Mouse (Mus musculus): ENCODE measurements around the gene Usf3. TPM values are rescaled to one million over a fixed set of nuclear protein-coding genes. Genes with fewer than 3 reads are reported as not detected.

Usf3 gene
- polyA plus RNA-seq, 1 experiment from 2014 or later, result 3.7 TPM

DNA sequence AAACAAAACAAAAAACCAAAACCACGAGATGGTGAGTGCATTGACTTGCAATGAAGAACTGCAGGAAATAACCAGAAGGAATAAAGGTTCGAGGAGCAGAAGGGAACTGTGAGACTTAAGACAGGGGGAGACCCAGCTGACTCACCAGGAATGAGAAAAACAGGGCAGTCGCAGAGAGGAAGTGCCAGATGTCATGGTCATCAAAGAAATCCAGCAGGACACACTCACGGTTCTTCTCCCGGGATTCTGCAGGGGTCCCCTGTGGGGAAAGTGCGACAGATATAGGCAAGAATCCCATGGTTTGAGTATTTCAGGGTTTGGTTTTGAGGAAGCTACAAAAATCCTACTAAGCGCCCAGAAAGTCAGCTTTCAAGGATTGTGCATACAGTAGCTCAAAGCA lies 70.3 kb downstream of the Usf3 start:
- Histone ChIP-seq H3K4me3 (no peak overlapping the region), H3K27me3 (no peaks in the 10 kb centered on the region), H3K27ac (replicated peaks) (no peak overlapping the region), H3K9ac (replicated peaks) (no peak overlapping the region), H3K9me3 (no peaks in the 10 kb centered on the region), H3K36me3 (no peaks in the 10 kb centered on the region), H3K4me2 (replicated peaks) (no peak overlapping the region), H3K4me1 (no peaks in the 10 kb centered on the region)
- 86% methylated on average over 7 of the region's 7 CpGs for WGBS
- ATAC-seq (replicated peaks), result no peak

DNA sequence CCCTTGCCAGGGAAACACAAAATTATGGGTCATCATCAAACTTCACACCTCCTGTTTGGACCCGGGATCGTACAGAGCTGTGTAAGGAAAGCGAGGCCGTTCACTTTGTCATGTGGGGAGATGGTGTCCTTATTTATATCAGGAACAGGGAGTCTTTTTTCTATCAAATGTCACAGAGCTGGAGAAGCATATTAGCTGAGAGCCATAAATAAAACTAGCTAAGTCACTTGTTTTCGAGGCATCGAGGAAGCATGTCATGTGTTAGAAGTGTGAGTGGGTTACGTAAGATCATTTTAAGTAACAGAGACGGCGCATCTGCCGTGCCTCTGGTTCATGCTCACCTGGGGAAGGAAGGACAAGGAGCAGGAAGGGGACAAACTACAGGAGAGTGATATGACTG lies 76.9 kb downstream of the Usf3 start:
- Histone ChIP-seq H3K27me3 (no peaks in the 10 kb centered on the region), H3K9me3 (no peaks in the 10 kb centered on the region), H3K27ac (replicated peaks) (no peak overlapping the region), H3K4me2 (replicated peaks) (no peak overlapping the region), H3K4me1 (0 out of 2 replicates have a peak, but pooled peaks cover 3% of the 10 kb centered on the region), H3K36me3 (no peaks in the 10 kb centered on the region), H3K4me3 (no peak overlapping the region), H3K9ac (replicated peaks) (no peak overlapping the region)
- ATAC-seq (replicated peaks), result no peak
- 92% methylated on average over 10 of the region's 10 CpGs for WGBS

DNA sequence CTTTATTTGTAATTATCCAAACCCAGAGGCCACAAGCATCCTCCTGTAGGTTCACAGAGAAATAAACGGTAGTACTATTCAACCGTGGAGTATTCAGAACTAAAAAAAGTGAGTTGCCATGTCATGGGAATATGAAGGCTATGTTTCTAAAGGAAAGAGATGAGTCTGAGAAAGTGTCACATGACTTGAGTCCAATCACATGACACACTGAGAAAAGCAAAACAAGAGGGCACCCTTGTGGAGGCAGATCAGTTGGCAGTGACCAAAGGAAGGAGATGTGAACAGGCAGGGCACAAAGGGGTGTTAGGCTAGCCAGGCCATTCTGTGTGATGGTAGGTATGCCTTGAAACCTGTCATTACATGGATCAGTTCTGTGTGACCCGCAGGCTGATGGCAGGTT lies 79.7 kb downstream of the Usf3 start:
- H3K4me1 ChIP-seq, result 0 out of 2 replicates have a peak, but pooled peaks cover 3% of the 10 kb centered on the region
- 94% methylated on average over 3 of the region's 3 CpGs for WGBS
- no peak overlapping the region for H3K4me3 ChIP-seq
- H3K27ac ChIP-seq (replicated peaks), result no peak overlapping the region
- ATAC-seq (replicated peaks), result no peak
- no peaks in the 10 kb centered on the region for H3K9me3 ChIP-seq
- H3K36me3 ChIP-seq, result no peaks in the 10 kb centered on the region
- no peak overlapping the region for H3K9ac ChIP-seq (replicated peaks)
- H3K4me2 ChIP-seq (replicated peaks), result no peak overlapping the region
- H3K27me3 ChIP-seq, result no peaks in the 10 kb centered on the region

DNA sequence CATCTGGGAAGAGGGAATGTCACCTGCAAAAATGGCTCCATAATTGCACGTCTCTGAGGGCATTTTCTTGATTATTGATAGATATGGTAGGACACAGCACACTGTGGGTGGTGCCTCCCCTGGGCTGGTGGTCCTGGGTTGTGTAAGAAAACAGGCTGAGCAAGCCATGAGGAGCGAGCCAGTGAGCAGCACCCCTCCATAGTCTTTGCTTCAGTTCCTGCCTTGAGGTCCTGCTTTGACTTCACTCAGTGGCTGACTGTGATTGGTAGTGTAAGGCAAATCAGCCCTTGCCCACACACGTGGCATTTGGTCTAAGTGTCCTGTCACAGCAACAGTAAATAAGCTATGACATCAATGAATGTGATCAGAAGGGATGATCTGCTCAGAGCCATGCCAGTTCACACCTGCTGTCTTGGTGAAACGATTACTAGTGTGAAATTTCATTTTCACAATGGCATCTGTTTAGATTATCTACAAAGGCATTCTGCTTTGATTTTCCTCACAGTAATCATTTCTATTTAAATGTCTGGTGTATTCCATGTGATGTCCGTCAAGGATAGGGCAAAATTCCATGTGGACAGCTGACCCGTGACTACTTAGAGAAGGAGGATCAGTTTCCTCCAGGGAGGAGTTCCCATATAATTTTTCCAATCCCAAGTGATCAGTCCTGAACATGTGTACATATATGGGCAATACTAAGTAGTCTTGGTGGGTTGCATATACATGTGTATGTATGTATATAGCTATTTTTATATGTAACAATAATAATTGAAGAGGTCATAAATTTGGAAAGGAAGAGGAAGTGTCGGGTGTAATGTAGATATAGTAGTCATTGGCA lies 81.0 kb downstream of the Usf3 start:
- H3K27ac ChIP-seq (replicated peaks), result no peak overlapping the region
- H3K27me3 ChIP-seq, result no peaks in the 10 kb centered on the region
- H3K4me1 ChIP-seq, result 0 out of 2 replicates have a peak, but pooled peaks cover 3% of the 10 kb centered on the region
- ATAC-seq (replicated peaks), result no peak
- no peaks in the 10 kb centered on the region for H3K36me3 ChIP-seq
- WGBS, result 82% methylated on average over 7 of the region's 7 CpGs
- no peak overlapping the region for H3K4me2 ChIP-seq (replicated peaks)
- no peaks in the 10 kb centered on the region for H3K9me3 ChIP-seq
- H3K4me3 ChIP-seq, result no peak overlapping the region
- no peak overlapping the region for H3K9ac ChIP-seq (replicated peaks)

DNA sequence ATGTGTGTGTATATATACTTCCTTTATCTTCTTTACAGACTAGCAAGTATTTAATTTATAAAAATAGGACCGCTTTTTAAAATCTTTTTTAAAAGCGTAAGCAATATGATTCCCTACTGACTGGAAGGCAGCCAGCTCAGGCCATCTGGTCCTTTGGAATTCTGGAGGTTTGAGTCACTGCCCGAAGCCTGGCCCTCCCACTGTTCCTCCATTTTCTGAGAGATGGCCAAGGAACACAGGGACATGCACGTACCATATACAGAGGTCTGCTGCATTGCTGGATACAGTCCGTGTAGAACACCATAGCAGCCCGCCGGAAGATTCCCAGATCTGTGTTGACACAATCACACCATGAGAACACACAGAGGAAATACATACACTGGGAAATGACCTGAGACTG lies 81.7 kb downstream of the Usf3 start:
- H3K4me1 ChIP-seq, result 0 out of 2 replicates have a peak, but pooled peaks cover 3% of the 10 kb centered on the region

DNA sequence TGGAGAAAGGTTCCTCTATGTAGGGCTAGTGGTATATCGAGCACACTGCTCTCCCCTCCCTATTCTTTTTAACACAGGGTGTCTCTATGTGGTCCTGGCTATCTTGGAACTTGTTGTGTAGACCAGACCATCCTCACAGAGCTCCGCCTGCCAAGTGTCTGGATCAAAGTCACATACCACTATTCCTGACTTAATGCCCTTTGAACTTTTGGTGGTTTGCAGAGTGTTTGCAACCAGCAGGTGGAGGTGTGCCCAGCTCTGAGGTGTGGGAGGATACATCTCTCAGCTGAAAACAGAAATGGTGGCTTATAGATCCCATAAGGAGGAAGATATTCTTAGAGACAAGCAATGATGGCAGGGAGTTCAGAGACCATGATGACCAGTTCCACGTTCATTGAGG lies 84.4 kb downstream of the Usf3 start:
- Histone ChIP-seq H3K4me3 (no peak overlapping the region), H3K4me2 (replicated peaks) (no peak overlapping the region), H3K27ac (replicated peaks) (no peak overlapping the region), H3K27me3 (no peaks in the 10 kb centered on the region), H3K9ac (replicated peaks) (no peak overlapping the region), H3K9me3 (no peaks in the 10 kb centered on the region), H3K4me1 (0 out of 2 replicates have a peak, but pooled peaks cover 3% of the 10 kb centered on the region), H3K36me3 (no peaks in the 10 kb centered on the region)
- 90% methylated on average over 3 of the region's 3 CpGs for WGBS
- ATAC-seq (replicated peaks), result no peak

More for the DNA sequence above, 81.7 kb downstream of the Usf3 start:
- 76% methylated on average over 7 of the region's 7 CpGs for WGBS
- Histone ChIP-seq H3K9ac (replicated peaks) (no peak overlapping the region), H3K27ac (replicated peaks) (no peak overlapping the region), H3K36me3 (no peaks in the 10 kb centered on the region), H3K9me3 (no peaks in the 10 kb centered on the region), H3K4me2 (replicated peaks) (no peak overlapping the region), H3K4me3 (no peak overlapping the region), H3K27me3 (no peaks in the 10 kb centered on the region)
- ATAC-seq (replicated peaks), result no peak

DNA sequence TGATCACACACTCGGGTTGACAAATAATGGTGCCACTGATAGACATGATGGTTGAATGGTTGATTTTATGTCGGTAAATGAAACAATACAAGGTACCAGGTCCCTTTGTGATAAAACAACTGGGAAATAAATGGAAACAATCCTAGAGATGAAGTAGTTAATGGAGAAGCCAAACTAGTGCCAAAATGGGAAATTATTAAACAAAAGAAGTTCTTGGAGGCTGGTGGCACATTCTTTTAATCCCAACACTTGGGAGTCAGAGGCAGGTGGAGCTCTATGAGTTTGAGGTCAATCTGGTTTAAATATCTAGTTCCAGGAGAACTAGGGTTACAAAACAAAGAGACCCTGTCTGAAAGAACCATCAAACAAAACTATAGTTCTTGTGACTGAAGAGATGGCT lies 91.9 kb downstream of the Usf3 start:
- Histone ChIP-seq H3K9me3 (no peaks in the 10 kb centered on the region), H3K4me2 (replicated peaks) (no peak overlapping the region), H3K27ac (replicated peaks) (no peak overlapping the region), H3K9ac (replicated peaks) (no peak overlapping the region), H3K4me3 (no peak overlapping the region), H3K27me3 (no peaks in the 10 kb centered on the region), H3K4me1 (no peaks in the 10 kb centered on the region), H3K36me3 (no peaks in the 10 kb centered on the region)
- no peak for ATAC-seq (replicated peaks)
- 54% methylated on average over 2 of the region's 2 CpGs for WGBS

DNA sequence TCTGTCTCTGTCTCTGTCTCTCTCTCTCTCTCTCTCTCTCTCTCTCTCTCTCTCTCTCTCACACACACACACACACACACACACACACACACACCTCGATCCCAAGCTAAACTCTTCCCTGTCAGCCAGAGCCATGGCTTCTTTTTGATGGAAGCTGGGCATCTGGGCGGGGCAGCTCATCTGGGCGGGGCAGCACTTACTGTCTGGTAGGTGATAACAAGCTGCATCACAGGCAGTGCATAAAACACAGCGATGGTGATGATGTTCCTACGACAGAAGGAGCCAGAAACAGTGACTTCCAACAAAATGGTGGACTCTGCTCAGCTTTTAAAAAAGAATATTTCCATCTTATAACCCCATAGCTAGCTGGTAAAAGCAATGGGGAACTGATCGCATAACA lies 92.5 kb downstream of the Usf3 start:
- Histone ChIP-seq H3K4me3 (no peak overlapping the region), H3K9ac (replicated peaks) (no peak overlapping the region), H3K27me3 (no peaks in the 10 kb centered on the region), H3K27ac (replicated peaks) (no peak overlapping the region), H3K9me3 (no peaks in the 10 kb centered on the region), H3K36me3 (no peaks in the 10 kb centered on the region), H3K4me2 (replicated peaks) (no peak overlapping the region), H3K4me1 (no peaks in the 10 kb centered on the region)
- WGBS, result 90% methylated on average over 6 of the region's 6 CpGs
- ATAC-seq (replicated peaks), result no peak

DNA sequence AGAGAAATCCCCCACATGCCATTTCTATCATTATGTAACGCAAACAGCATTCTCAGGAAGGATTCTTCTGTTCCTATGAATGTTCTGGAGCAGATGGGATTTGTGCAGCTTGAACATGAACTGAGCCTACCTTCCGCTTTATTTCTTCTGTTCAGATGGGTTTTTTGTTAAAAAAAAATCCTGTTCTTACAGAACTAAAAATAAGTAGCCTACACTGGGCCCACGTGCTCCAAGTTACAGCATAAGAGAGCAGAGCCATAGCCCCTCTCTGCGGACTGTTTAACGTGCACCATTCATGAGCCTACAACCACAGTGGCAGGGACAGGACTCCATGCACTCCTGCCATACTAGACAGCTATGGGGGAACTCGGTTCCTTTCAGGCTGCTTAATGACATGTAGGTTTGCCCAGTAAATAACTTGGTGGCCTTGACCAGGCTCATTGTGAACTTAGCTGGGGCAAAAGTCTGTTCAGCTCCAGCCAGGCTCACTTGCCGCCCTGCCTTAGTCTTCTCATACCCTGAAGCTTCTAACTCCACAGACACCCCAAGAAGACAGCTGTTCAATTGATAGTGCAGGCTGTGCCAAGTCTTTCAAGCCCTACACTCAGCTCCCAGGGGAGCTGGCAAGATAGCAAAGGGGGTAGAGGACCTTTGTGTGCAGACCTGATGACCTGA lies 95.6 kb downstream of the Usf3 start:
- 90% methylated on average over 7 of the region's 7 CpGs for WGBS
- no peaks in the 10 kb centered on the region for H3K4me1 ChIP-seq
- ATAC-seq (replicated peaks), result no peak
- no peak overlapping the region for H3K4me3 ChIP-seq
- no peak overlapping the region for H3K4me2 ChIP-seq (replicated peaks)
- H3K9me3 ChIP-seq, result no peaks in the 10 kb centered on the region
- H3K27ac ChIP-seq (replicated peaks), result no peak overlapping the region
- H3K27me3 ChIP-seq, result no peaks in the 10 kb centered on the region
- no peak overlapping the region for H3K9ac ChIP-seq (replicated peaks)
- H3K36me3 ChIP-seq, result no peaks in the 10 kb centered on the region

DNA sequence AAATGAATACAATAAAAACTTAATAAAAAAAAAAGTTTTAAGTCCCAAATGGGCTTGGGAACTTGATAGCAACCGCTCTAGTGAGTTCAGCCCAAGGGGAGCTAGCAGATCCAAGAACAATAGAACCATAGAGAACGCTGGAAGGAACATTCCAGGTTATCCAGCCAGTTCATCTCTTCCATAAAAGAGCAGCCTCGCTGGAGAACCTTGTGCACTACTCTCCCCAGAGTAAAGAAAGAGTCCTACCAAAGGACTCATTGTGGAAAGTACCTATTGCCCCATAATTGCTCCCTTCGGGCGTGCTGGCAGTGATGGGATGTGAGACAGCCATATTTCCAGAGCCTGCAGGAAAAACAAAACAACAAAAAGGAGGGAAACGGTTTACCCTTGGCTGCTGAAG lies 96.5 kb downstream of the Usf3 start:
- Histone ChIP-seq H3K4me3 (no peak overlapping the region), H3K9me3 (no peaks in the 10 kb centered on the region), H3K4me1 (no peaks in the 10 kb centered on the region), H3K4me2 (replicated peaks) (no peak overlapping the region), H3K9ac (replicated peaks) (no peak overlapping the region), H3K27ac (replicated peaks) (no peak overlapping the region), H3K27me3 (no peaks in the 10 kb centered on the region), H3K36me3 (no peaks in the 10 kb centered on the region)
- 71% methylated on average over 6 of the region's 6 CpGs for WGBS
- no peak for ATAC-seq (replicated peaks)

DNA sequence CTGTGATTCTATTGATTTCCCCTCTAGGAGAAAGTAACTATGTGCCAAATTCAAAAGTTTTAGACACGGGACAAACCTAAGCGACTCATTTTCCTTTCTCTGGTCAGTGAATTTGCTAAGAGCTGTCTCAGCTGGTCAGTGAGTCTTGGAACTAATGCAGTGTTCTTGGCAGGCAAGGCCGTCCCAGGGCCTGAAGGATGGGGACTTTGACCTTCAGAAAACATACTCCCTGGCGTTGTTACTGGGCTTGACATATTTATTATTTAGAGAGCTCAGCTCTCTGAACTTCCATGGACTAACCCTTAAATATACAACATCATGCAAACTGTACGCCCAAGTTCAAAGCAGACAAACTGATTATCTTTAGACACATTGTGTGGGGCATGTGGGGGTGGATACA lies 97.6 kb downstream of the Usf3 start:
- WGBS, result 83% methylated on average over 5 of the region's 5 CpGs
- Histone ChIP-seq H3K27me3 (no peaks in the 10 kb centered on the region), H3K4me1 (no peaks in the 10 kb centered on the region), H3K4me2 (replicated peaks) (no peak overlapping the region), H3K27ac (replicated peaks) (no peak overlapping the region), H3K9ac (replicated peaks) (no peak overlapping the region), H3K9me3 (no peaks in the 10 kb centered on the region), H3K4me3 (no peak overlapping the region), H3K36me3 (no peaks in the 10 kb centered on the region)
- ATAC-seq (replicated peaks), result no peak

DNA sequence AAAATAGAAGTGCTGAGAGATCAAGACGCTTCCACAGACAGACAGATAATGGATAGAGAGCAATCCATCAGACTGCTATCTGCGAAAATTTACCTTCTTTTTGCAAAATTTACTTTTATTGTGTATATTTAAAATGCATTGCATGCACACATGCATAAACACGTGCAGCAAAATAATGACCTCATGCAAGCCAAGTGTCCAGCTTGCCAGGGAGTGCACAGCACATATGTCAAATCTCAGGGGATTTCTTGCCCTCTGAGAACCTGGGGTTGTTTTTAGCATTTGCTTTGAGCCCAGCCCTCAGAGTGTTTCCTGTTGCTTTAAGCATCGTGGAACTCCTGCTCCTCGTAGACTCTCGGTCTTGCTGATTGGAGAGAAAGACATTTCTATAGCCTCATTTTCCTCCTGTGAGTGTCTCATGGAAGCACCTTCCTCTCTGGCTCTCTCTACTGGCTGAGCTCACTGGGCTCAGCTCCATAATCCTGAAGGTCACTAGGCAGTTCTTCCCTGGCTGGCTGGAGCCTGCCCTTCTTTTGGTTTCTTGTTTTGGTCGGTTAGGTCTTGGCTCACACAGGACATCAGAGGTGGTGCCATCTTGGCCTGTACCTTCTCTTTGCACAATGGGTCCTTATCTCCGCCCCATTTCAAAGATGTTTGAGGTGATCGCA lies 98.5 kb downstream of the Usf3 start:
- H3K27ac ChIP-seq (replicated peaks), result no peak overlapping the region

More for the DNA sequence above, 98.5 kb downstream of the Usf3 start:
- Histone ChIP-seq H3K4me2 (replicated peaks) (no peak overlapping the region), H3K9me3 (no peaks in the 10 kb centered on the region), H3K9ac (replicated peaks) (no peak overlapping the region), H3K36me3 (no peaks in the 10 kb centered on the region), H3K4me1 (no peaks in the 10 kb centered on the region), H3K4me3 (no peak overlapping the region), H3K27me3 (no peaks in the 10 kb centered on the region)
- 82% methylated on average over 9 of the region's 9 CpGs for WGBS
- no peak for ATAC-seq (replicated peaks)

Measured in forebrain, embryonic 15.5 days (tissue).